Mouse (Mus musculus): Measurements from ENCODE around the gene Lrrc71. TPM values are rescaled to one million over a fixed set of nuclear protein-coding genes. Genes with fewer than 3 reads are reported as not detected.

Gene Lrrc71
- polyA plus RNA-seq, 1 experiment from 2014 or later, result 0.49 TPM

DNA sequence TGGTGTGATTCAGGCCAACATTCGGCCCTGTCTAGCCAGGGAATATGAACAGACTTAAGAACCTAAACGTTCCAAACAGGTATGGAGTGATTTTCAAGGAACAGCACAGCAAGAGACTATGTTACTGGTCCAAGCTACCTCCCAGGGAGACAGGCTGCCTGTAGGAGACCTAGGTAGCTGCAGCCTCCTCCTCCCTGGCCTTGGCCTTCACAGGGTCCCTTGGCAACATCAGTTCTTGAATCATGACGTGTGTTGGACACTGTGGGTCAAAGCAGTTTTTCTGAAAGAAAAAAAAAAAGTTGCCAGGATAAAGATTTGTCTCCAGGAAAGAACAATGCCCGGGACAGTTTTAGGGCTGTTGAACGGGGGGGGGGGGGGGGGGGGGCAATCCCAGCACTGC lies 9.5 kb downstream of the Lrrc71 start:
- 80% methylated on average over 5 of the region's 5 CpGs for WGBS
- Histone ChIP-seq H3K36me3 (peaks cover 43% of the 10 kb centered on the region), H3K4me3 (no peak overlapping the region), H3K9ac (no peak overlapping the region), H3K27me3 (no peaks in the 10 kb centered on the region), H3K27ac (replicated peaks) (no peak overlapping the region), H3K4me2 (no peak overlapping the region), H3K9me3 (no peaks in the 10 kb centered on the region), H3K4me1 (replicated peaks) (no peaks in the 10 kb centered on the region)
- ATAC-seq (ENCODE audit: low FRiP score, low read depth), result no peak

DNA sequence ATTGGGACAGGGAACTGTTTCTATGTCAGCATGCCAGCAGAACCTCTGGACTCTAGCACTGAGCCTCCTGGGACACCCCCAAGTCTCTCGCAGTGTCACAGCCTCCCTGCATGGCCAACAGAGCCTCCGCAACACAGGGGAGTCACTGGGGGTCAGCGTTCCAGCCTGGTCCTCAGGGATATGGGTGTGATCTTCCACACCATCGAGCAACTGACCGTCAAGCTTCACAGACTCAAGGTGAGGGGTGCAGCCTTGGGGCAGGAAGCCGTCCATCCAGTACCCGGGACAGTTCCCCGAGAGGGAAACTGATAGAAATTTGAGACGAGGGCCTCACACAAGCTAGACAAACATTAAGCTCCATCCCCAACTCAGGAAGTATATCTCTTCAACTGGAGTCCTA lies 13.1 kb downstream of the Lrrc71 start:
- ATAC-seq (ENCODE audit: low FRiP score, low read depth), result no peak
- 96% methylated on average over 9 of the region's 9 CpGs for WGBS
- peaks cover 78% of the 10 kb centered on the region for H3K36me3 ChIP-seq

DNA sequence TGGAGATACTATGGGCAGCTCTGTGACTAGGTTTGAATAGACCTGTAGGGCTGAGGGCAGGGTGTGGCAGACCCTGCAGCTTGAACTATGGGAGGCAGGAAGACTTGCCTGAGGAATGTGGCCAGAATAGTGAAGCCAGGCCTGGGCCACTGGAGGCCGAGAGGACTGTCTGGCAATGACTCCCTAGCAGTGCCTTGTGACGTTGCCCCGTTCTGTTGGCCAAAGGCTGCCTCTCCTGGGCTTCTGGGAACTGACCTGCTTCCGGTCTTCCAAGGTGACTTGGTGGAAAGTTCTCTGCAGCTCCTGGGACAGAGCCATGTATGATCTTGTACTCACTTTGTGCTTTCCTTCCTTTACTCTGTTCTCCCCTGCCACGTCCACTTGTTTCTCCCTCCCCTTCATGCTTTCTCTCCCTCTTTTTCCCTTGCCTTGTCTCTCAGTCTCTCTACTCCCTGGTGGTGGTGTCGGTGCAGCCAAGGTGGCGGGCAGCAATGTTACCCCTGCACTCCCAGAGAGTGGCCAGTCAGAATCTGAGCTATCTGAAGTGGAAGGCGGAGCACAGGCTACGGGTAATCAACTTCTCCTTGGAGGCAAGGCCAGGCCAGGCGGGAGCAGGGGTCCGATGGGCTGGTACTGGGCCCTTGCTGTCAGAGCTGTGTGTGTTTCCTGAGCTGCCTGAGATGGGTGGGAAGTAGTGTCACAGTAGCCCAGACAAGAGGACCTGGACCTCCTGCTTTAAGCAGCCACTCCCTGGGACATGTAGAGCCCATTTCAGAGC lies 14.3 kb downstream of the Lrrc71 start:
- 89% methylated on average over 11 of the region's 11 CpGs for WGBS
- no peak for ATAC-seq (ENCODE audit: low FRiP score, low read depth)
- Histone ChIP-seq H3K9ac (no peak overlapping the region), H3K27ac (replicated peaks) (no peak overlapping the region), H3K36me3 (peaks cover 89% of the 10 kb centered on the region), H3K9me3 (no peaks in the 10 kb centered on the region), H3K4me3 (no peak overlapping the region), H3K27me3 (no peaks in the 10 kb centered on the region), H3K4me2 (no peak overlapping the region), H3K4me1 (replicated peaks) (no peaks in the 10 kb centered on the region)

More for the DNA sequence above, 13.1 kb downstream of the Lrrc71 start:
- Histone ChIP-seq H3K9ac (no peak overlapping the region), H3K27ac (replicated peaks) (no peak overlapping the region), H3K9me3 (no peaks in the 10 kb centered on the region), H3K4me2 (no peak overlapping the region), H3K4me3 (no peak overlapping the region), H3K27me3 (no peaks in the 10 kb centered on the region), H3K4me1 (replicated peaks) (no peaks in the 10 kb centered on the region)

- Histone ChIP-seq H3K36me3 (peaks cover 96% of the 10 kb centered on the region), H3K9ac (no peak overlapping the region), H3K4me2 (no peak overlapping the region), H3K4me3 (no peak overlapping the region), H3K9me3 (no peaks in the 10 kb centered on the region), H3K27ac (replicated peaks) (no peak overlapping the region), H3K4me1 (replicated peaks) (no peaks in the 10 kb centered on the region), H3K27me3 (no peaks in the 10 kb centered on the region)
- ATAC-seq (ENCODE audit: low FRiP score, low read depth), result no peak
- 84% methylated on average over 4 of the region's 4 CpGs for WGBS
Measured at GRCm38 (mm10) chr3:87733098-87733497, 15.3 kb downstream of the Lrrc71 start.

DNA sequence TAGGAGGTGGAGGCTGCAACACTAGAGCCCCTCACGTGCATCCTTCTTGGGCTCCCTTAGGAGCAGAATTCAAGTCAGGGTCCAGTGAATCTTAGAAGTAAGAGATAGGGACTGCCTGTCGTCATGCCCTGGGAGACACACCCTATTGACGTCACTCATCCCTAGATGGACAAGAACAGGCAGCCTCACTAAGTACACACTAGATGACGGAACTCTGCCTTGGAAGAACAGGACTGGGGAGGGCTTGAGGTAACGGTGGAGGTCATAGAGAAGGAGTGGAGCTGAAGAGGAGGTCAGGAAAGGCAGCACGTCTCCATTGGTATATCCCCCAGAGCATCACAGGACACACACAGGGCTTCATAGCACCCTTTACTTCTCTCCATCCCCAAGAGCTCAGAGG lies 19.7 kb downstream of the Lrrc71 start:
- 95% methylated on average over 6 of the region's 6 CpGs for WGBS
- no peak overlapping the region for H3K4me2 ChIP-seq
- peaks cover 91% of the 10 kb centered on the region for H3K36me3 ChIP-seq
- H3K4me3 ChIP-seq, result no peak overlapping the region
- no peak for ATAC-seq (ENCODE audit: low FRiP score, low read depth)
- H3K4me1 ChIP-seq (replicated peaks), result no peaks in the 10 kb centered on the region
- no peak overlapping the region for H3K27ac ChIP-seq (replicated peaks)
- no peaks in the 10 kb centered on the region for H3K9me3 ChIP-seq
- no peak overlapping the region for H3K9ac ChIP-seq
- H3K27me3 ChIP-seq, result no peaks in the 10 kb centered on the region

- ATAC-seq (ENCODE audit: low FRiP score, low read depth), result no peak
- Histone ChIP-seq H3K9ac (no peak overlapping the region), H3K4me3 (no peak overlapping the region), H3K27me3 (no peaks in the 10 kb centered on the region), H3K4me2 (no peak overlapping the region), H3K36me3 (peaks cover 93% of the 10 kb centered on the region), H3K4me1 (replicated peaks) (no peaks in the 10 kb centered on the region), H3K27ac (replicated peaks) (no peak overlapping the region), H3K9me3 (no peaks in the 10 kb centered on the region)
- 96% methylated on average over 7 of the region's 7 CpGs for WGBS
Measured at GRCm38 (mm10) chr3:87726191-87726590, 22.2 kb downstream of the Lrrc71 start.

GRCm38 (mm10) chr3:87725396-87726160 lies 22.8 kb downstream of the Lrrc71 start:
- no peak for ATAC-seq (ENCODE audit: low FRiP score, low read depth)
- no peak overlapping the region for H3K27ac ChIP-seq (replicated peaks)
- H3K4me3 ChIP-seq, result no peak overlapping the region
- H3K36me3 ChIP-seq, result peaks cover 93% of the 10 kb centered on the region
- no peak overlapping the region for H3K4me2 ChIP-seq
- no peaks in the 10 kb centered on the region for H3K27me3 ChIP-seq
- H3K4me1 ChIP-seq (replicated peaks), result no peaks in the 10 kb centered on the region
- H3K9me3 ChIP-seq, result no peaks in the 10 kb centered on the region
- H3K9ac ChIP-seq, result no peak overlapping the region
- 98% methylated on average over 16 of the region's 16 CpGs for WGBS

- H3K27me3 ChIP-seq, result no peaks in the 10 kb centered on the region
- WGBS, result 85% methylated on average over 6 of the region's 6 CpGs
- no peak overlapping the region for H3K27ac ChIP-seq (replicated peaks)
- no peaks in the 10 kb centered on the region for H3K4me1 ChIP-seq (replicated peaks)
- no peak overlapping the region for H3K4me2 ChIP-seq
- H3K9me3 ChIP-seq, result no peaks in the 10 kb centered on the region
- peaks cover 89% of the 10 kb centered on the region for H3K36me3 ChIP-seq
- ATAC-seq (ENCODE audit: low FRiP score, low read depth), result no peak
- H3K4me3 ChIP-seq, result no peak overlapping the region
- no peak overlapping the region for H3K9ac ChIP-seq
Measured at GRCm38 (mm10) chr3:87724556-87724955, 23.9 kb downstream of the Lrrc71 start.

DNA sequence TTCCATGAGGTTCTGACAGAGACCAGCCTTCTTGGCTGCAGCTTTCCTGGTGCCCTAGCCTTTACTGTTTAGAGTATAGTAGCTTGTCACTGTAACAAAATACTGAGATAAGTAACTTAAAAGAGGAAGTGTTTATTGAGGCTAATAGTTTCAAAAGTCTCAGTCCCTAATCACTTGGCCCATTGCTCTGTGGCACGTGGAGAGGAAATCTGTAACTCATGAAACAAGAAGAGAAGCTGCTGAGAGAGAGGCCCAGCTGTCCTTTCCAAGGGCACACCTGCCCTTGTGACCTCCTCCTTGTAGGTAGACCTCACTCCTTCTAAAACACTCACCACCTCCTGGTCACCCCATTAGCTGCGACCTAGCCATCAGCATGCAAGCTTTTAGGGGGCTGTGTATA lies 29.9 kb downstream of the Lrrc71 start:
- Histone ChIP-seq H3K27me3 (no peaks in the 10 kb centered on the region), H3K4me1 (replicated peaks) (no peaks in the 10 kb centered on the region), H3K36me3 (peaks cover 79% of the 10 kb centered on the region), H3K9me3 (no peaks in the 10 kb centered on the region), H3K27ac (replicated peaks) (no peak overlapping the region), H3K4me2 (no peak overlapping the region), H3K9ac (no peak overlapping the region), H3K4me3 (no peak overlapping the region)
- ATAC-seq (ENCODE audit: low FRiP score, low read depth), result no peak
- WGBS, result 89% methylated on average over 2 of the region's 2 CpGs

Other genes starting within 250 kb of the Lrrc71 start
- 10.4 and 10.8 TPM in 2 replicates for gene Etv3, start 223.2 kb downstream of the Lrrc71 start, polyA plus RNA-seq (2015; fragmentation: Nextera tagmentation; extraction: Ambion mirVana)
- gene Arhgef11, start 131.1 kb downstream of the Lrrc71 start, polyA plus RNA-seq (2015; fragmentation: Nextera tagmentation; extraction: Ambion mirVana), result 22.0 and 23.7 TPM in 2 replicates
- 6.6 and 17.2 TPM in 2 replicates for gene Ntrk1, start 46.5 kb upstream of the Lrrc71 start, polyA plus RNA-seq (2015; fragmentation: Nextera tagmentation; extraction: Ambion mirVana)
- gene Insrr, start 48.3 kb upstream of the Lrrc71 start, polyA plus RNA-seq (2015; fragmentation: Nextera tagmentation; extraction: Ambion mirVana), result 0.67 and 1.2 TPM in 2 replicates
- 10.3 and 10.9 TPM in 2 replicates for gene Pear1, start 75.7 kb upstream of the Lrrc71 start, polyA plus RNA-seq (2015; fragmentation: Nextera tagmentation; extraction: Ambion mirVana)
- gene Sh2d2a, start 98.1 kb upstream of the Lrrc71 start, polyA plus RNA-seq (2015; fragmentation: Nextera tagmentation; extraction: Ambion mirVana), result 0.05 TPM in 1 of 2 replicates, not detected in the other
- gene Prcc, start 137.0 kb upstream of the Lrrc71 start, polyA plus RNA-seq (2015; fragmentation: Nextera tagmentation; extraction: Ambion mirVana), result 15.6 and 18.5 TPM in 2 replicates
- gene Hdgf, start 157.7 kb upstream of the Lrrc71 start, polyA plus RNA-seq (2015; fragmentation: Nextera tagmentation; extraction: Ambion mirVana), result 170 and 183 TPM in 2 replicates
- 48.6 and 56.2 TPM in 2 replicates for gene Mrpl24, start 170.9 kb upstream of the Lrrc71 start, polyA plus RNA-seq (2015; fragmentation: Nextera tagmentation; extraction: Ambion mirVana)
- gene Isg20l2, start 181.7 kb upstream of the Lrrc71 start, polyA plus RNA-seq (2015; fragmentation: Nextera tagmentation; extraction: Ambion mirVana), result 30.7 and 33.3 TPM in 2 replicates
- gene Rrnad1, start 182.1 kb upstream of the Lrrc71 start, polyA plus RNA-seq (2015; fragmentation: Nextera tagmentation; extraction: Ambion mirVana), result 20.1 and 20.3 TPM in 2 replicates
- gene Crabp2, start 200.0 kb upstream of the Lrrc71 start, polyA plus RNA-seq (2015; fragmentation: Nextera tagmentation; extraction: Ambion mirVana), result 50.7 and 74.7 TPM in 2 replicates
- 31.8 and 42.1 TPM in 2 replicates for gene Nes, start 222.5 kb upstream of the Lrrc71 start, polyA plus RNA-seq (2015; fragmentation: Nextera tagmentation; extraction: Ambion mirVana)